Mouse (Mus musculus) monocyte, adult 2 months (primary cell): ENCODE measurements around the gene Adamtsl1.

Experiments used
- DNase-seq, 2 experiments: peaks; one replicate each; pipeline ENCODE4 v3.0.0; 2022; ENCODE audit warnings: low spot score in 2 of 2, low read depth in 1 of 2

Adamtsl1 gene

DNA sequence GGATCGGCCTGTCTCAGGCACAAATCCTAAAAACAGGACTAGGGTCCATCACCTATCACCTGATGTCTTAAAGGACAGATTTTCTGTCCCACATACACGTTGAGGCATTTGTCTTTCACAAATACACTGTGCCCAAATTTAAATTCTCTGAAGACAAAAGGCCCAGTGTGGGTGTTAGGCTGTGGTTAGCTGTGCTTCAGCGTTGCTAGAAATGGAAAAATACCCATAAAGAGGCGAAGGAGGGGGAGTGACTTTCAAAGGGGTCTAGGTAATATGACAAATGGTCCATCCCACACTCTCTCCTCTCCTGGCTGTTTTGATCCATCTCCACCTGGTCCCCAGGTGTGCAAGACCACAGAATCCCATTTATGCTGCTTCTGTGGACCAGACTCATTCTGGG, 404.4 kb downstream of the Adamtsl1 start:
- DNase-seq, result no peak

DNA sequence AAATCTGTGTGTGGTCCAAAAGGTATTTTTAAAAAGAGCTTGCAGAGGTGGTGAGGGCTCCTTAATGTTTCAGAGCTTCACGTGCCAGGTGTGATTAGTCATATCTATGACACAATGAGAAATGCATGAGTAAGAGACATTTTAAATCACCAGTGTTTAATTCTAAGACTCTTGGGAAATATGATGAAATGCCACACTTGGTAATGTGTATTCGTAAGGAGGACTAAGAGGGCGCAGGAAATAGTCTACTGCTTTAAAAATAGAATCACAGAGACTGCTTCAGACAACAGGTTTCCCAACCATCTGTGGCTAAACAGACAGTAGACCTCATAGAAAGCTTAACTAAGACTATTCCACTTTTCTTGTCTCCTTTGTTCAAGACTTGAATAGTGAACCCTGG, 406.5 kb downstream of the Adamtsl1 start:
- DNase-seq, result no peak

DNA sequence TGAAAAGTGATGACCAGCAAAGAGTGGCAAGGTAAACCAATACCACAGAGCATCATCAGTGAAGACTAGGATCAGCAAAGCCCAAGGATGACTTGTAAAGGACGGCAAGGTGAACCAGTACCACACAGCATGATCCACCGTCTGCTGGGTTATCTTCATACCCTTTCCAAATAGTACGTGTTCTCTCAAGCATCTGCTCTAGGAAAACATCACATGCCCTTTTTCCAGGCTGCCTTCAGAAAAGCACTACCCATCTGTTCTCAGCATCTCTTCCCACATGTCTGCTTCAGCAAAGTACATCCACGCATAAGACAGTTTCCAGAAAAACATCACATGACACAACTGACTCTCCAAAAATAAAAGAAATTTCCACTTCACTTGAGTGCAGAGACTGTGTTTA, 408.8 kb downstream of the Adamtsl1 start:
- no peak for DNase-seq

DNA sequence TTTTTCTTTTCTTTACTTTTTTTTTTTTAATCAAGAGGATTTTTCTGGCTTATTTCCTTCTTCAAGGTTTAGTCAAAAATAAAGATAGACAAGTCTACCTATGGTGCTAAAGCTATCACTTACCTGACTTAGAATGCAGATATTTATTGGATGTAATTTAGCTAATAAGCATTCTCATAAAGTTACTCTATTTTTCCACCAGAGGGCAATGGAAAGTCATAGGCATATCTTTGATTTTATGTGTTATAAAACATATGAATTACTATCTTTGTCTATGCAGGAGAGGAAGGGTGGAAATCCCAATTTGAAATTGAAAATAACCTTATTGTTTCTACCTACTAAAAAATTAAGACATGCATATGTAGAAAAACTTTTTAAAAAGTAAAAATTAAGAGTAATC, 418.2 kb downstream of the Adamtsl1 start:
- no peak for DNase-seq

DNA sequence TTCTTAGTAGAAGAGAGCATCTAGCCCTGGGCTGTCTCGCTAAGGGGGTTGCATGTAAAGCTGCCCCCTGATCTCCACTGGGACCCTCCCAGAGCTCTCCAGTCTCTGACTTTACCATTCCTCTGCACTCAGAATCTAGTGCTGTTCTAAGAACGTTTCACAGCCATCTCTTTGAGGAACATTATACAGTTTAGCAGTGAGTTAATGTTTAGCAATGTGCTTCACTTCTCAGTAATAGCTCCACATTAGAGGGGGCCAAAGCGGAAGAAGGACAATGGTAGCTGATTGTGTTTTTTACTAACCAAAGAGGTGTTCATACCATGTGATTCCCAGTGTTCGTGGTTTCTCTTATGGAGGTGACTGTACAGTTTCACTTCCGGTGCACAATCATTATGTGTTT, 425.5 kb downstream of the Adamtsl1 start:
- DNase-seq, result no peak

DNA sequence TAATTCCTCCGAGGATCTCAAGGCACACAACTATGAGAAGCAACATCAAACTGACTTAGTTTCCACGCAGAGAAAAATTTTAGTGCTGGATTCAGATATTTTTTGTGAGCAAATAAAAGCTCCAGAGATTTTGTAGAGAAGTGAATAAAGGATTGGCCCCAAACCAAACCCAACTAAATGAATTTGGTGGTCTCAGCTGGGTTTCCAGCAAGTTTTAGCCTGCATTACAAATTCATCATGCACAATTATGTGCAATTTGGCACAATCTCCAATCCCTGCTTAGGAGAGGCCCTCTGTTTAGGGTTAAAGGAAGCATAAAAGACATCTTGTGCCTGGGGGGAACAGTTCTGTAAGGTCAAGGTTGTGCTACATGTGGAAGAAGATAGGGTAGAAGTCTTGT, 427.9 kb downstream of the Adamtsl1 start:
- no peak for DNase-seq

DNA sequence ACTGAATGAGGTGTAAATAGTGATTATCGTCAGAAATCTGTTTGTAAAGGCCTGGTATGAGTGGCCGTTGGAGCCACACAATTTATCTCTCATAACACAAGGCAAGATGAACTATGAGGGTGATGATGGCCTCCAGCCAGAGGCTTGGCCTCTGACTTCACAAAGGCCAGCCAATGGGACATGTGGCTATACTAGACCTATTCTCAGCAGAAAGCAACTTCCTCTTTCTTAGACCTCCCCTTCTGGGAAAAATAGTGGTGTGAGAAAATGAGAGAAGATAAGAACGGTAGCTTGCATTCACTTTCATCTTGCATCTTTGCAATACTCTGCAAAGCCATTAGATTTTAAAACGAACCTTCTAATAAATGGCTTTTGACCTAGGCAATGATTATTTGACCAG, 439.6 kb downstream of the Adamtsl1 start:
- no peak for DNase-seq

DNA sequence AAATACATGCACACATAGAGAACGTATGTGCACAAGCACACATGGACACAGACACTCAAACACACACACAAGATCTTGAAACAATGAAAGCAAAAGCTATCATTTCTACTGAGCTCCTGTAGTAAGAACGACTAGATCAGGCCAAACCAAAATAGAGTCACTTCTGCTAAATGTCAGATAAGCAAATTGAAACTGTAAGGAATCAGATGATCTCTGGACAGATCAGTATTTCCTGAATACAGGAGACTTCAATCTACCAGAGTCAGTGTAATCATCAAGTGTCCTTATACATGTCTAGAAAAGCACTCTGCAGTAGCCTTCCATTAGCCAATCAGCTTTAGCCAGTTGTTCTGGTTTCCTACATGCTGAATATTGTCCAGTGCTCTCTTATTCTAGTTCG, 441.4 kb downstream of the Adamtsl1 start:
- DNase-seq, result no peak

DNA sequence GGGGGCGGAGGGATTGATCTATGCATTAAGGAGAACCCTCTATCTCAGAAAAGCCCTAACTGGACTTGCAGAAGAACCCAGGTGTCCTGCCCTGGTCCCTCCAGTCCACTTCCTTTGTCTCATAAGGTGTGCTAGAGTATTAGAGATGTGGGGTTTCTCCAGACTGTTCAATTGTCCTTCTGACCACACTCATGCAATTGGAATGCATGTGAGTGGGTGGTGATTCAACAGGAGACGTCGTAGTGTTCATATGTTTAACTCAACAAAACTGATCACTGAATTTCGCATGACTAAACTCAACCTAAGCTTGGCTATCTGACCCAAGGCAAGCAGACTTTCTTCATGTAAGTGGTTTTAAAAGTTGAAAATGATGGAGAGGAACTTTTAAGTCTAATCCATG, 443.3 kb downstream of the Adamtsl1 start:
- DNase-seq, result no peak

DNA sequence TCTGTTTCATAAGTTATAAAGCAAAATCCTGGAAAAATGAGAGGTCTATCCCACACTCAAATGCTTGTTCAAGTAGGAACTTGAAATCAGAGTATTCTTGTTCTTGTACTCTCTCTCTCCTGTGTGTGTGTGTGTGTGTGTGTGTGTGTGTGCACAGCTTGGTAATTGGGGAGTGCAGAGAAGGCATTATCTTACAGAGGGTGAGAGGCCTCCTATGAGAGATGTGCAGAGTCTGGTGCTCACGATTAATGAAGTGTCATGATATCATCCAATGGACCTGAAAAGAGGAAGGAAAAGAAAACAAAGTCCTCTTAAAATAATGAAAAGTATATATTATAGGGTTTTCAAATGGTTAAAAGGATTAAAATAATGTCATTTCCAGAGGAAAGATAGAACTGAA, 443.9 kb downstream of the Adamtsl1 start:
- no peak for DNase-seq

DNA sequence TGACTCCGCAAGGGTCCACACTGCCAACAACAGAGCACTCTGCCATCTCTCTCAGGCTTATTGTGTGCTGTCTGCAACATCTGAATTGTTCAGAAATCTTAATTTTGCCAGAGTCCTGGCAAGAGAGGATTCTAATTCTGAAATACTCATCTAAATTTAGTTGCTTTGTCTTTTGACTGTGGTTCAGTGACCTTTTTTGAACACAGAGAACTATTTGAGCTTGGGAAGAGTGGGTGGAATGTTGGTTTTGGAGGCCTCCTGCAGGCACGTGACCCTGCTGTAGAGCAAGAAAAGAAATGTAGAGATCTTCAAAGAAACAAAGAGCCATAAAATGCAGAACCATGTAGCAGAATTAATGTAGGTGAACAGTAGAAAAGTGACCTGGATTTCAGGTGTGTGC, 445.0 kb downstream of the Adamtsl1 start:
- no peak for DNase-seq

DNA sequence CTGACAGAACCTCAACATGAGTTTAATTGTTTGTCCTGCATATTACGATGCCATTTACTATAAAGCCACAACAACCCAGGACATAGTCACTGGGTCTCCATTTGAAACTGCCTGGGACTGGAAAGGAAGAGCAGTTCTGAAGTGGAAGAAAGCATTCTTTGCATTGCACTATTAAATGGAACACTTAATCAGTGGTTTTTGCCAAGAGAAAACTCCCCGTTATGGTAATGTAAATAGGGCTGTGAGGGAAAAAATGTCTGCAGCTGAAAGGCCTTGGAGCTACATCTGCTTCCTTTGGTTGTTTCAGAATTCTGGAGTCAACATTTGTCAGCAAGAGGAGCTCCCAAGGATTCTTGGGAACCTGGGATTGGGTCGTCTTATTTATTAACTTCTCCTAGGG, 462.2 kb downstream of the Adamtsl1 start:
- no peak for DNase-seq

DNA sequence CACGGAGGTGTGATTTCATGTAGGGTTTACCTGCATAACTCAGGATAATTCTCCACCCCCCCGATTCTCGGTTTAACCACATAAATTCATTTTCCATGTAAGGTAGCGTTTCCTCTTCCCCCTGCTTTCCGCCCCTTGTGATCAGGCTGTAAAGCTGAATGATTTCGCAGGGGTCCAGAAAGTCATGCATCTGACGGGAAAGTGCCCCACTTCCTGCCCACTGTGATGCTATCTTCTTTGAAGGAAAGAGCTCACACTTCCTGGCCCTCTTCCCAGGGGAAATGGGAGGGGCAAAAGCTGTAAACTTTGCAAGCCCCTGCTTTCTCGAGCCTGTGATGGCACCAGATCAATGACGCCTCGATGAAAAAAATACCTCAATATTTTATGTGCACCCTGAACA, 465.2 kb downstream of the Adamtsl1 start:
- DNase-seq, result no peak

DNA sequence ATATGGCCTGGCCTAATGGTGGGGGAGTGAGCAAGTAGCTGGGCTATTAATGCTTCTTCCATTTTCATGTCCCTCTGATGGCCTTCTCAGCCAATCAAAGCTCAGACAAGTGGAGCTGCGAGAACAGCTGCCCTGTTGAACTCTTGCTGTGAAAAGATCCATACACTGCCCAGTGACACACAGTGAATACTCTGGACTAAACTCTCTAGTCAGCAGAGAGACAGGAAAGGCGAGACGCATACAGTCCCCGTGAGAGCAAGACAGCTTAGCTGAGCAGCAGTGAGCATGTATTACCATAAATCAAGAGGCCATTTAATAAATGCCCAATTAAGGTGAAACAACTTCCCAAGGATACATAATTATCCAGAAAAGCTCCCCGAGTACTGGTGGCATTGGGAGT, 492.6 kb downstream of the Adamtsl1 start:
- no peak for DNase-seq

DNA sequence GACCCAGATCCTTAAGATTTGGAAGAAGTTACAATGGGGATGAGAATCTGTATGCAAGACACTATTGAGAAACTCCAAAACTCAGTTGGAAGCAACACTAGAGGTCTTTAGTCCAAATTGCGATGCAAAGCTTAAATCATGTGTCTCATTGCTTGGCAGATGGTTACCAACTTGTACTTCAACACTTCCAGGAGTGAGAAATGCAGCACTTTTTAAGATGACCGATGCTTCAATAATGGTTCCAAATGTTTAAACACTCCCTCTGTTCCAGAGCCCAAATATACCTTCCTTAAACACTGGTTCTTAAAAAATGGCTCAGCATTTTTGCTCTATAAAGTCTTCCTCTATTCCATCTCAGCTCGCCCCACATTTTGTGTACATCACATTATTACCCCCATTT, 499.7 kb downstream of the Adamtsl1 start:
- no peak for DNase-seq

DNA sequence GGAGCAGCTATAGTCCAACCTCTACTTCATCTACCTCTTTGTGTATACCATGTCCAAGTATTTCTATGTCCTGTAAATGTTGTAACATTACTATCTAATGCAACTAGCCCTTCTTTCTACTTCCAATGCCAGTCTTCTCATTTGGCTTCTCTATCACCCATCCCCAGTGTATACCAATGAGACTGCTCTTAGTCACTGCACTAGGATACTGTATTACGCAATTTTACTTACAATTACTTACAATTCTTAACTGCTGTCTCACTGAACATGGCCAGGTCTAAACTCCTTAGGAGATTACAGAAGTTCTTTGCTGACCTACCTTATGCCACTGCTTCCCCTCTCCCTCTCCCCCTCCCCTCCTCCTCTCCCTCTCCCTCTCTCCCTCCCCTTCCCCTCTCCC, 505.0 kb downstream of the Adamtsl1 start:
- DNase-seq, result no peak

DNA sequence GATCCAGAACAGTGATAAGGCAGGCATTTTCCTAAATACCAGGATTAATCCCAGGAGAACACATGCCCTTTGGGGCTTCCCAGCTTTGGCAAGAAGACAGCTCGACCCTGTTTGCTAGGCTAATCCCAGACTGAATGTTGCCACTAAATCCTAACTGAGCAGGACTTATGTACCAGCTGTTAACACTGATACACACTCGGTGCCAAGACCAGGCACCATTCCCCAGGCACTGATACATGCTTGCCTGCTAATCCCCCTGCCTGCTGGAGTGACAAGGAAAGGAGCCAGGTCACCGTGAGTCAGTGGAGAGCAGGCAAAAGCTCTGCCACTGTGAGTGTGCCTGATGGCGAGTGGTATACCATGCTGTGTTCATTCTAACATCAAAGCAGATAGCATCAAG, 505.6 kb downstream of the Adamtsl1 start:
- no peak for DNase-seq

DNA sequence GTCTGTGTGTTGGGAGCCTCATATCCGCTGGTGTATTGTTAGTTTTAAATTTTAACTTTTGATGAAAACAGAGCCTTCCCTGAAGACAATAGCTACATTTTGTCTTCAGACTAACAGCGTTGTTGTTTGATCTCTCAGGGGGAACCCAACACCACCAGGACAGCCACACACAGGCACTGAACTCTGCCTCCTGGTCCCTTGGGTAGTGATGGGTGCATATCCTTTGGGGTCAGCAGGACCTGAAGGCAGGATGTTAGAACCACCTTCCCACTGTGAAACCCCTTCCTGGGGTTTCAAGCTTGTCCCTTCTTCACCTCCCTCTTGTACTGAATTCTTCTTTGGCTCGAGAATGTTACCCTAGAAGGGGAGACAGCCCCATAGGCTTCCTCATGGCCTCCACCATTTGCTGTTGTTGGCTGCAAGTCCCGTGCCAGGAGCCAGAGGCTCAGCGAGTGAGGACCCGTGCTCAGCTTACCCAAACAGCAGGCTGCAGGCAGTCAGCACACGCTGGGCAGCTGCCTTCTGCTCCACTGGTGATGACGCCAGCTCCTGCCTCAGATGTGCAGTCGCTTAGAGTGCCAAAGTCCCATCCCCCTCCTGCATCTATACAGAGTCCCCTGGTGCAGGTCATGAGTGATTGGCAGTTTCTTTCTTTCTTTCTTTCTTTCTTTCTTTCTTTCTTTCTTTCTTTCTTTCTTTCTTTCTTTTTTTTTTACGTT, 506.6 kb downstream of the Adamtsl1 start:
- no peak for DNase-seq

DNA sequence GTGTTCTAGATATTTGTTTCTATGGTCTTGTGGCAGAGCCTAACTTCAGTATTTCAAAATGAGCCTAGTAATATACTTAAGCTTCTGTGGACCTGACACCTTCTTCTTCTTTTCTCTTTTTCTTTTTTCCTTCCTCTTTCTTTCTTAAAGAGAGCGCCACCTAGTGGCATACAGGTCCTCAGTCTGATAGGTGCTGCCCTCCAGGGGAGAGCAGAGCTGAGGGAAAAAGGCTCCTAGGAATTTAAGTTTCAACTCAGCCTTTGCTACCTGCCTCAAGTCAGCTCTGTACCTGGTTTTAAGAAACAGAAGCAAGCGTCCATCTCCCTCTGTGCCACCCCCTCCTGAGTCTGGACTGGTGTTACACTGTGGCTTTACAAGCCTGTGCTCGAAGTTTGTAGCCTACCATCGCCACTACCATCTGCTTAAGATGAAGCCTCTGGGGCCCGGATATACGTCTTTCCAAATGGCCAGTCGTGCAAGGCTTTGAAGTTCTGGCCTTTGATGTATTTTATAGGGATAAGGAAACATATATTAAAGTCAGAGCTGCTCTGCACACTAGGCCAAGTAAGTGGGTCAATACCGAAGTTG, 510.7 kb downstream of the Adamtsl1 start:
- DNase-seq, result no peak

DNA sequence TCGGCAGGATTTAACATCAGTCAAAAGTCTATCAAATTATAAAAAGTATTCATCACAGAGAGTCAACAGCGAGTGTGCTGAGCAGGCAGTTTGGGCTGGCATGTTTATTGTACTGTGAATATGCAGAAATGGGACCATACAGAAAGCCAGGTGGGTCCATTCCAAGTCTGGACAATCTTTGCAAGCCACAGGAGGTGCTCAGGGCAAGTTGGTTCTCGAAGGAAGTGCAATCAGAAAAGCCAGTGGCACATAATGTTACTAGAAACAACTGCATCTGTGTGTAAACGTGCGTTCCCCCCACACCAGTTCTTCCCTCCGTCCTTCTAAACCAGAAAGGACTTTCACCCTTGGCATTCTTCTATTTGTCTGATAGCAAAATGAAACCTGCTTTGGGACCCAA, 515.5 kb downstream of the Adamtsl1 start:
- DNase-seq, result no peak

DNA sequence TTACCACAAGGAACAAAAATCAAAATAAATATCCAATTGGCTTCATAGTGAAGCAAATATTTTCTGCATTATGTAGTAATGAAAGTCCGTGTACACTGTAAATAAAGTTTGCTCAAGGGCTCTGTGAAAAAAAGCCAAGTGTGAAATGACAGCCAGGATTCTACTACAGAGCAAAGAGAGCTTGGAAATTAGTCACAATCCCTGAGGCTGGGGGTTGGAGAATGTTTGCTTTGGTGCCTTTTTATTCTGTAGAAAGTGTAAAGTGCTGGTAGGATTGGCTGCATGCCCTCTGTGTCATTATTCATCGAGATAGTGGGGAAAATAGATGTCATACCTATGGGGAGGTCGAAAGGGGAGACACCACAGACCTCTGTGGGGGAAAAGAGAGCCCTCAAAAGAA, 516.2 kb downstream of the Adamtsl1 start:
- DNase-seq, result no peak

DNA sequence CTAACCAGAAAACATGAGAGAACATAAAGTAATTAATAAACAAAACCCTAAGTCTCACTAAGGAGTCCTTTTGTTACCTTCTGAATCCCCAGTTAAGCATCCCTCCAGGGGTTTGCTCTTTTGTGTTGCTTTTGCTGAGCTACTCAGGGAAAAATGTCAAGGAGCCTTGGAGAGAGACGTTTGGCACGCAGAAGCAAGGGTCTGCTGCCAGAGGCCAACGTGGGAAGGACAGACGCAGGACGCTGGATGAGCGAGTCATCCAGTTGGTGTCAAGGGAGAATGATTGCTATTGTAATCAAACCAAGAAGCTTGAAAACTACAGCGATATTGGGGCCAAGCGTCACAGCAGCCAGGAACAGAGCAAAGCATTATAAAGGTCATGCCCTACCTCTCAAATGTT, 517.1 kb downstream of the Adamtsl1 start:
- DNase-seq, result no peak

DNA sequence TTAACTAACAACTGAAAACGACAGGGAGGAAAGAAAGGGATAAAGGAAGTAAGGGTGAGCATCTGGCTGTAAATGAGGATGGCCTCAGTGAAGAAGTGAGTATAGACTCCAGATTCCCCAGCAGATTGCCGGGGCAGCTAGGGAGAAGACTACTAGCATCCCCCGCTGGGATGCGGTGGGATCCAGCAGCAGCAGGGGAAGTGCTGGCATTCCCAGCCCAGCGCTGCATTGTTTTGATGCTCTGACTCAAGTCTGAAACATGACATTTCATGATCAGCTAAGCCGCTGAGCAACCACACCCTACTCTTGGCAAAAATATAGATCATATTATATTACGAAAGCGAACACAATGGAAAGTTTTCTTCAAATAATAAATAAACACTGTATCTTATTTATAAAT, 526.9 kb downstream of the Adamtsl1 start:
- DNase-seq, result no peak
